Mouse (Mus musculus): ENCODE results near the gene Olfr206. TPM values are rescaled to one million over a fixed set of nuclear protein-coding genes. Genes with fewer than 3 reads are reported as not detected.
"Not testable (repeated sequence)": the region's sequence is repeated elsewhere in the genome, so short reads cannot be mapped to it uniquely, and the experiment has no call there.

Olfr206 gene
- polyA plus RNA-seq (2015; fragmentation: Nextera tagmentation; extraction: Ambion mirVana): not detected in 2 replicates

- ATAC-seq (ENCODE audit: low read depth): no peak
- Histone ChIP-seq H3K4me2 (no peak within 1 kb of the TSS), H3K36me3 (no peaks in the 10 kb centered on the region), H3K4me1 (replicated peaks) (no peaks in the 10 kb centered on the region), H3K4me3 (no peak within 1 kb of the TSS), H3K9me3 (no peaks in the 10 kb centered on the region), H3K9ac (no peak within 1 kb of the TSS), H3K27me3 (no peaks in the 10 kb centered on the region), H3K27ac (replicated peaks) (no peak within 1 kb of the TSS)
- WGBS: 88% methylated on average over 1 of the region's 1 CpGs
Measured at GRCm38 (mm10) chr16:59349146-59349545, at the start of gene Olfr206. TSS of gene Olfr206 (minus strand) at chr16:59349246.

GRCm38 (mm10) chr16:59393300-59393699 lies 44.3 kb upstream of the Olfr206 start:
- WGBS: 80% methylated on average over 3 of the region's 3 CpGs
- ATAC-seq (ENCODE audit: low read depth): no peak
- no peak overlapping the region for H3K9ac ChIP-seq
- no peaks in the 10 kb centered on the region for H3K27me3 ChIP-seq
- no peaks in the 10 kb centered on the region for H3K4me1 ChIP-seq (replicated peaks)
- H3K9me3 ChIP-seq: no peaks in the 10 kb centered on the region
- no peaks in the 10 kb centered on the region for H3K36me3 ChIP-seq
- no peak overlapping the region for H3K4me3 ChIP-seq
- H3K27ac ChIP-seq (replicated peaks): no peak overlapping the region
- H3K4me2 ChIP-seq: no peak overlapping the region

GRCm38 (mm10) chr16:59363893-59364292 lies 14.8 kb upstream of the Olfr206 start, which contains the start of gene Olfr209:
TSS of gene Olfr209 (minus strand) at chr16:59363993.
- ATAC-seq (ENCODE audit: low read depth): no peak
- Histone ChIP-seq H3K9ac (no peak within 1 kb of the TSS), H3K27ac (replicated peaks) (no peak within 1 kb of the TSS), H3K27me3 (no peaks in the 10 kb centered on the region), H3K9me3 (no peaks in the 10 kb centered on the region), H3K4me3 (no peak within 1 kb of the TSS), H3K4me2 (no peak within 1 kb of the TSS), H3K36me3 (no peaks in the 10 kb centered on the region), H3K4me1 (replicated peaks) (no peaks in the 10 kb centered on the region)
- WGBS: 82% methylated on average over 2 of the region's 2 CpGs

- H3K9ac ChIP-seq: no peak within 1 kb of the TSS
- H3K4me3 ChIP-seq: no peak within 1 kb of the TSS
- H3K4me2 ChIP-seq: no peak within 1 kb of the TSS
- no peaks in the 10 kb centered on the region for H3K36me3 ChIP-seq
- H3K9me3 ChIP-seq: no peaks in the 10 kb centered on the region
- no peak within 1 kb of the TSS for H3K27ac ChIP-seq (replicated peaks)
- H3K27me3 ChIP-seq: no peaks in the 10 kb centered on the region
- H3K4me1 ChIP-seq (replicated peaks): no peaks in the 10 kb centered on the region
- no peak for ATAC-seq (ENCODE audit: low read depth)
Measured at GRCm38 (mm10) chr16:59331038-59331437, 18.0 kb downstream of the Olfr206 start, which contains the start of gene Olfr205. TSS of gene Olfr205 (minus strand) at chr16:59331138.

- not testable (repeated sequence) for H3K4me1 ChIP-seq (replicated peaks); H3K4me2 ChIP-seq; H3K36me3 ChIP-seq; H3K9me3 ChIP-seq; ATAC-seq (ENCODE audit: low read depth); H3K9ac ChIP-seq; H3K27me3 ChIP-seq; H3K4me3 ChIP-seq; H3K27ac ChIP-seq (replicated peaks)
- WGBS: 50% methylated on average over 1 of the region's 1 CpGs
Measured at GRCm38 (mm10) chr16:59323262-59323661, 25.8 kb downstream of the Olfr206 start.

GRCm38 (mm10) chr16:59318148-59318547 lies 30.9 kb downstream of the Olfr206 start, which contains the start of gene Olfr204:
TSS of gene Olfr204 (minus strand) at chr16:59318248.
- Histone ChIP-seq H3K27ac (replicated peaks) (no peak within 1 kb of the TSS), H3K4me1 (replicated peaks) (no peaks in the 10 kb centered on the region), H3K4me2 (no peak within 1 kb of the TSS), H3K9ac (no peak within 1 kb of the TSS), H3K36me3 (no peaks in the 10 kb centered on the region), H3K4me3 (no peak within 1 kb of the TSS), H3K27me3 (no peaks in the 10 kb centered on the region), H3K9me3 (no peaks in the 10 kb centered on the region)
- ATAC-seq (ENCODE audit: low read depth): no peak

GRCm38 (mm10) chr16:59298581-59298980 lies 50.5 kb downstream of the Olfr206 start, which contains the start of gene Olfr203:
TSS of gene Olfr203 (plus strand) at chr16:59298881.
- H3K4me3 ChIP-seq: no peak within 1 kb of the TSS
- ATAC-seq (ENCODE audit: low read depth): no peak

More at GRCm38 (mm10) chr16:59298581-59298980, 50.5 kb downstream of the Olfr206 start, which contains the start of gene Olfr203:
- H3K4me2 ChIP-seq: no peak within 1 kb of the TSS
- no peaks in the 10 kb centered on the region for H3K36me3 ChIP-seq
- H3K27ac ChIP-seq (replicated peaks): no peak within 1 kb of the TSS
- H3K27me3 ChIP-seq: no peaks in the 10 kb centered on the region
- 88% methylated on average over 2 of the region's 2 CpGs for WGBS
- no peaks in the 10 kb centered on the region for H3K9me3 ChIP-seq
- H3K9ac ChIP-seq: no peak within 1 kb of the TSS
- no peaks in the 10 kb centered on the region for H3K4me1 ChIP-seq (replicated peaks)

Other genes starting within 250 kb of the Olfr206 start
- not detected in 2 replicates for gene Olfr193, start 237.4 kb downstream of the Olfr206 start, polyA plus RNA-seq (2015; fragmentation: Nextera tagmentation; extraction: Ambion mirVana)
- gene Olfr194, start 228.2 kb downstream of the Olfr206 start, polyA plus RNA-seq (2015; fragmentation: Nextera tagmentation; extraction: Ambion mirVana): not detected in 2 replicates
- not detected in 2 replicates for gene Olfr195, start 202.2 kb downstream of the Olfr206 start, polyA plus RNA-seq (2015; fragmentation: Nextera tagmentation; extraction: Ambion mirVana)
- not detected in 2 replicates for gene Olfr196, start 178.8 kb downstream of the Olfr206 start, polyA plus RNA-seq (2015; fragmentation: Nextera tagmentation; extraction: Ambion mirVana)
- not detected in 2 replicates for gene Olfr198, start 145.7 kb downstream of the Olfr206 start, polyA plus RNA-seq (2015; fragmentation: Nextera tagmentation; extraction: Ambion mirVana)
- gene Olfr199, start 129.5 kb downstream of the Olfr206 start, polyA plus RNA-seq (2015; fragmentation: Nextera tagmentation; extraction: Ambion mirVana): not detected in 2 replicates
- gene Olfr201, start 76.6 kb downstream of the Olfr206 start, polyA plus RNA-seq (2015; fragmentation: Nextera tagmentation; extraction: Ambion mirVana): not detected in 2 replicates
- gene Olfr202, start 62.5 kb downstream of the Olfr206 start, polyA plus RNA-seq (2015; fragmentation: Nextera tagmentation; extraction: Ambion mirVana): not detected in 2 replicates
- gene Olfr203, start 50.4 kb downstream of the Olfr206 start, polyA plus RNA-seq (2015; fragmentation: Nextera tagmentation; extraction: Ambion mirVana): not detected in 2 replicates
- not detected in 2 replicates for gene Olfr204, start 31.0 kb downstream of the Olfr206 start, polyA plus RNA-seq (2015; fragmentation: Nextera tagmentation; extraction: Ambion mirVana)
- gene Olfr205, start 18.1 kb downstream of the Olfr206 start, polyA plus RNA-seq (2015; fragmentation: Nextera tagmentation; extraction: Ambion mirVana): not detected in 2 replicates
- not detected in 2 replicates for gene Olfr209, start 14.7 kb upstream of the Olfr206 start, polyA plus RNA-seq (2015; fragmentation: Nextera tagmentation; extraction: Ambion mirVana)
- gene Gabrr3, start 58.1 kb upstream of the Olfr206 start, polyA plus RNA-seq (2015; fragmentation: Nextera tagmentation; extraction: Ambion mirVana): 0.07 TPM in 1 of 2 replicates, not detected in the other
- 13.7 and 14.5 TPM in 2 replicates for gene Riox2, start 122.5 kb upstream of the Olfr206 start, polyA plus RNA-seq (2015; fragmentation: Nextera tagmentation; extraction: Ambion mirVana)

Measured in neural tube, embryonic 13.5 days (tissue).